Mouse (Mus musculus) bone marrow, adult 2 months (tissue): Measurements from ENCODE around the gene Plcl2.

Source experiments
- CTCF ChIP-seq: fragments of 200-500 bp; IDR thresholded peaks from 2 replicates; pipeline ENCODE4 v1.5.1; 2011; ENCODE audit warnings: low read length, control low read depth; ENCODE audit not compliant: control insufficient read depth, insufficient read depth
- POLR2A ChIP-seq: fragments of 200-500 bp; IDR thresholded peaks from 2 replicates; pipeline ENCODE4 v1.6.1; 2011; ENCODE audit warnings: low read depth, mild to moderate bottlenecking, control low read depth, low read length, borderline replicate concordance; ENCODE audit not compliant: control insufficient read depth

GRCm38 (mm10) chr17:50643989-50644388 is 134.8 kb downstream of the Plcl2 start:
- TF ChIP-seq POLR2A (no peak), CTCF (no peak)
